Mouse (Mus musculus) embryonic facial prominence, embryonic 14.5 days (tissue): ENCODE measurements at regions not wholly inside any gene's neighbourhood (a gene's known extent, or its start where the extent isn't known, plus 50 kb on each side); places are given as distances from the start of the nearest gene placed in this dataset.
A peak's percentile ranks its signal among the peaks of the same experiment; 100 is the strongest.
"Not testable (repeated sequence)": the region's sequence is repeated elsewhere in the genome, so short reads cannot be mapped to it uniquely, and the experiment has no call there.

Experiments used
- ATAC-seq: fragments of 200-750 bp; cut with Nextera tagmentation; 2 replicates; pipeline ENCODE4 v1.8.0; 2017; ENCODE audit warnings: low read depth, moderate number of reproducible peaks, moderate TSS enrichment
- DNase-seq: peaks from one replicate; pipeline ENCODE4 v3.0.0-alpha.2; 2015; ENCODE audit warnings: low spot score
- H3K27ac ChIP-seq: fragments of 300-500 bp; sonication (generic); replicated peaks from 2 replicates; pipeline ENCODE4 v1.5.1; 2014; ENCODE audit warnings: low read depth, mild to moderate bottlenecking, low read length, moderate library complexity
- H3K27me3 ChIP-seq: fragments of 300-500 bp; sonication (generic); replicated peaks from 2 replicates; pipeline ENCODE4 v1.6.1; 2014; ENCODE audit warnings: low read length; ENCODE audit not compliant: control insufficient read depth, insufficient read depth
- H3K36me3 ChIP-seq: fragments of 300-500 bp; sonication (generic); 2 replicates; pipeline ENCODE4 v1.6.1; 2014; ENCODE audit warnings: low read length, mixed read lengths; ENCODE audit not compliant: control insufficient read depth, insufficient read depth
- H3K4me1 ChIP-seq: fragments of 300-500 bp; sonication (generic); 2 replicates; pipeline ENCODE4 v1.6.1; 2014; ENCODE audit warnings: antibody characterized with exemption, low read length; ENCODE audit not compliant: control insufficient read depth, insufficient read depth
- H3K4me2 ChIP-seq: fragments of 300-500 bp; sonication (generic); 2 replicates; pipeline ENCODE4 v1.6.1; 2014; ENCODE audit warnings: low read depth, mild to moderate bottlenecking, low read length, moderate library complexity, mixed read lengths
- H3K4me3 ChIP-seq: fragments of 300-500 bp; sonication (generic); 2 replicates; pipeline ENCODE4 v1.5.1; 2014; ENCODE audit warnings: low read depth, mild to moderate bottlenecking, low read length
- H3K9ac ChIP-seq: fragments of 300-500 bp; sonication (generic); 2 replicates; pipeline ENCODE4 v1.6.1; 2014; ENCODE audit warnings: low read depth, mild to moderate bottlenecking, low read length, moderate library complexity, mixed read lengths
- H3K9me3 ChIP-seq: fragments of 300-500 bp; sonication (generic); 2 replicates; pipeline ENCODE4 v1.6.1; 2016; ENCODE audit warnings: low read length; ENCODE audit not compliant: control insufficient read depth
- whole genome bisulfite sequencing: fragments of 180-500 bp; shearing (Covaris S2); extraction: QIAGEN DNeasy Blood & Tissue Kit; methylation state at CpG from one replicate; pipeline ENCODE4 v1.1.7; 2014; 5-methylcytosine and 5-hydroxymethylcytosine counted together

DNA sequence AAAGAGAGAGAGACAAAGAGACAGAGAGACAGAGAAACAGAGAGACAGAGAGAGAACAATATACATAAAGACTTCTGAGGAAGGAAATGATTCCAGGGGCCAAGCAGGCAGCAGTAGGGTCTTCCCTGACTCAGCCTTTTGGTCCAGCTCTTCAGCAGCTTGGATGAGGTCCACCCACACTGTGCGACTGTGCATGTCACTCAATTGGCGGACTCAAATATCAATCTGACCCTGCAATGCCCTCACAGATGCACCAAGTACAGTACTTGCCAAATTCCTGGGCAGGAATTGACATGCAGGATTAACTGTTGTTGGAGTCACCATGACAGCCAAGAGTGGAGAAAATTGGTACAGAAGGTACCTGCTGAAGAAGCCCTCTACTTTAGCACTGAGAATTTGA is 229.8 kb downstream of the Glrx3 start:
- Histone ChIP-seq H3K4me3 (no peak overlapping the region), H3K4me2 (no peak overlapping the region), H3K27me3 (no peaks in the 10 kb centered on the region), H3K27ac (no peak overlapping the region), H3K9me3 (no peaks in the 10 kb centered on the region), H3K9ac (no peak overlapping the region), H3K4me1 (no peaks in the 10 kb centered on the region), H3K36me3 (no peaks in the 10 kb centered on the region)
- DNase-seq, result peak; percentile 22
- no peak for ATAC-seq
- WGBS, result 79% methylated on average over 2 of the region's 2 CpGs

DNA sequence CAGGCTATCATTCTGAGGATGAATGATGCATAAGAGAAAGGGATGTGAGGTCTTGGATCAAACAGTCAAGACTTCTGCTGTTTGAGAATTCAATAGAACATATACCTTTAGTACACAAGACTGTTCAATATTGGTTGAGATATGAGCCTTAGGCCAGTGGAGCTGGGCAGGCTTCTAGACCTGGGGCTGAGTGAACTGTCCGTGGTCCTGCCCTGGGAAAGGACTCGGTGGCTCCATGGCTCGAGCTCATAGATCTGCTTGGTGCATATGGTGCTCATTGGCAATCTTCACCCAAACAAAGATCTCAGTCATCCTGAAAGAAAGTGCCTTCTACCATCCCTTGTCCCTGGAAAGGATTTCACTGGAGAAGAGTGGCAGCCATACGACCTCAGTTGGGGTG is 233.7 kb downstream of the Glrx3 start:
- DNase-seq, result peak; percentile 52
- H3K27me3 ChIP-seq, result no peaks in the 10 kb centered on the region
- no peaks in the 10 kb centered on the region for H3K4me1 ChIP-seq
- H3K36me3 ChIP-seq, result no peaks in the 10 kb centered on the region
- H3K4me2 ChIP-seq, result no peak overlapping the region
- no peak overlapping the region for H3K9ac ChIP-seq
- no peak overlapping the region for H3K27ac ChIP-seq
- H3K9me3 ChIP-seq, result no peaks in the 10 kb centered on the region
- WGBS, result 61% methylated on average over 4 of the region's 4 CpGs
- H3K4me3 ChIP-seq, result no peak overlapping the region
- ATAC-seq, result no peak

DNA sequence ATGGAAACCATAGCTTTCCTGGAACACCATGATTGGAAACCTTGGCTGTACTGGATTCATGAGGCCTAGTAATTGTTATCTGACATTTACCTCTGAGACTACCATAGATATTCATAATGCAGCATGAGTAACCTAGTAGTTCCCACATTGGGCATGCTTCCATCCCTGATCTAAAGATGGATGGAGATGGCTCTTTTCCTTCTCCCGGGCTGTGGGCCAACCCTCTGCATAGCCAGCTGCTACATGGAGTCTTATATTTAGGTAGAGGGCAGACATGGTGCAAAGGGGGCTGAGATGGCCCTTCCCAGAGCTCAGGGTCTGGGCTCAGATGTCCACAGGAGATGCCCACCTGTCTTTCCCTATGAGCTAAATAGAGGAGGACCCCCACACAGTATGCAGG is 237.2 kb downstream of the Glrx3 start:
- DNase-seq, result no peak

DNA sequence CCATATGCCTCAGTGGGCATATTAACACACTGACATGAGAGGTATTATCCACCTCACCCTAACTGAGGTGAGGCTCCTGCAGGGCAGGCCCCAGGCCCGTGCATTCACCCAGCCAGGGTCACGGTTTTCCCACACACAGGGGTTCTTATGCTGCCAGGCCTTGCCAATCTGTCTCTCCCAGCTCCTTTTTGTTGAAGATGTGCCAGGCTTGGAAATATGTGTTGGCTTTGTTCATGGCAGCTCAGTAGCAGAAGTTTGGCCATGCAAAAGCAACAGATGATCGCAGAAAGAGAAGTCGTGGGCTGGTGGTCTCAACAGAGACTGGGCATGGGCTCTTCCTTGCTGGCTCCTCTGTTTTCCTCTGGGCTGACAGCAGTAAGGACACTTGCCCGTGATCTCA is 238.0 kb downstream of the Glrx3 start:
- Histone ChIP-seq H3K9ac (no peak overlapping the region), H3K9me3 (no peaks in the 10 kb centered on the region), H3K36me3 (no peaks in the 10 kb centered on the region), H3K4me3 (no peak overlapping the region), H3K27me3 (no peaks in the 10 kb centered on the region), H3K27ac (no peak overlapping the region), H3K4me2 (no peak overlapping the region), H3K4me1 (no peaks in the 10 kb centered on the region)
- DNase-seq, result no peak
- 86% methylated on average over 5 of the region's 5 CpGs for WGBS
- ATAC-seq, result no peak

More for the DNA sequence above, 237.2 kb downstream of the Glrx3 start:
- no peaks in the 10 kb centered on the region for H3K27me3 ChIP-seq
- WGBS, result 90% methylated on average over 1 of the region's 1 CpGs
- no peaks in the 10 kb centered on the region for H3K4me1 ChIP-seq
- no peak overlapping the region for H3K4me3 ChIP-seq
- H3K27ac ChIP-seq, result no peak overlapping the region
- no peaks in the 10 kb centered on the region for H3K9me3 ChIP-seq
- ATAC-seq, result no peak
- H3K9ac ChIP-seq, result no peak overlapping the region
- H3K36me3 ChIP-seq, result no peaks in the 10 kb centered on the region
- no peak overlapping the region for H3K4me2 ChIP-seq

DNA sequence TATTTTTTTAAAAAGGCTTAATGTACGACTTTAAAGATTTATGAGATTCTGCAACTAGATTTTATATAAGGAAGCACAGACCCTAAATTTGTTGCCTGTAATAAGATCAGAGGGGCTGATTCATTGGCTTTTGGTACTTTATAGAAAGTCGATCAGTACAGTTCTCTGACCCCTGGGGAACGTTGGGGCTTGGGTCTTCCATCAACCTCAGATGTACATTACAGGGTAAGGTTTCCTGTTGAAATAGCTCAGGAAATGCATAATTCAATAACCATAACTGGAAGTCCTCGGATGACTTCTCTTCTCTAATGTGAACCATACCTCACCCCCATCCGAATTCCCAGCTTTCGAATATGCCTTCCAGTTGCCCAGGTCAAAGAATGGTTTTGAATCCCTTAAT is 247.4 kb downstream of the Glrx3 start:
- ATAC-seq (no peak), DNase-seq (peak; percentile 11)
- H3K27ac ChIP-seq, result no peak overlapping the region
- H3K4me2 ChIP-seq, result no peak overlapping the region
- H3K36me3 ChIP-seq, result no peaks in the 10 kb centered on the region
- 0 out of 2 replicates have a peak, but pooled peaks cover 9% of the 10 kb centered on the region for H3K4me1 ChIP-seq
- no peak overlapping the region for H3K4me3 ChIP-seq
- 42% methylated on average over 6 of the region's 6 CpGs for WGBS
- H3K27me3 ChIP-seq, result no peaks in the 10 kb centered on the region
- H3K9me3 ChIP-seq, result no peaks in the 10 kb centered on the region
- H3K9ac ChIP-seq, result no peak overlapping the region

DNA sequence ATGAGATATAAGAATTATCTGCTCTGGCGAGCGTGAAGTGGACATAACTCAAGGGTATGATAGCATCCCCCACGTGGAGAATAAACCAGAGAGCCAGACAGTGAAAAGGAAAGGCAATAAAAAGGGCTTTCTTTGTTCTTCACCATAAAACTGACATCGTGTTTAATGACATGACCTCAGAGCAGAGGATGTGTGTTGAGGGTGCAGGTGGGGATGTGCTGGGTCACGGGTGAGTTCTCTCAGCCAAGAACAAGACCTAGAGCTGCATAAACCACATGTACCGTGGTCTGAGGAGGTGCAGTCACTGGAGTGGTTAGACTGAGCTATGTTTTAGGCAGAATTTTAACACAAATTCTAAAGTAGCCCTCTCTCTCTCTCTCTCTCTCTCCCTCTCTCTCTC is 247.9 kb downstream of the Glrx3 start:
- H3K9ac ChIP-seq, result no peak overlapping the region
- no peak overlapping the region for H3K27ac ChIP-seq
- no peak overlapping the region for H3K4me3 ChIP-seq
- ATAC-seq, result no peak
- 0 out of 2 replicates have a peak, but pooled peaks cover 9% of the 10 kb centered on the region for H3K4me1 ChIP-seq
- DNase-seq, result no peak
- no peaks in the 10 kb centered on the region for H3K27me3 ChIP-seq
- H3K36me3 ChIP-seq, result no peaks in the 10 kb centered on the region
- 47% methylated on average over 6 of the region's 6 CpGs for WGBS
- no peaks in the 10 kb centered on the region for H3K9me3 ChIP-seq
- H3K4me2 ChIP-seq, result no peak overlapping the region

DNA sequence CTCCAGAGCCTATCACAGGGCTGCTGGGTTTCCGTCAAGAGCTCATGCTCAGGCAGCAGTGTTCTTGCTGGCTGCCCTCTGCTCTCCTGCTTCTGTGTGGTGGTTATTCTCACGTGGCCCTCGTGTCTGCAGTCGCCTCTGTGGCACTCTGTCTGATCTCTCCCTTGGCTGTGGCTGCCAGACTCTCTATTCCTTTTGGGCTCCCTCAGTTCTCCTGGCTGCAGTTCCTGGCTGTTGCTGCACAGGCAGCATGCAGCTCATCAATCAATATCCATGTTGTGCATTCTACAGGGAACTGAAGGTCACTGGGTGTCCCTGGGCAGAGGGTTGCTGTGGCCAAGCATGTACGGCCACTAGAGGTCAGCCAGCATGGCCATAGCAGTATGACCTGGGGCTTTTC is 259.4 kb downstream of the Glrx3 start:
- no peak overlapping the region for H3K4me2 ChIP-seq
- DNase-seq, result no peak
- no peaks in the 10 kb centered on the region for H3K9me3 ChIP-seq
- no peak overlapping the region for H3K27ac ChIP-seq
- H3K27me3 ChIP-seq, result no peaks in the 10 kb centered on the region
- no peak overlapping the region for H3K9ac ChIP-seq
- no peak overlapping the region for H3K4me3 ChIP-seq
- ATAC-seq, result no peak
- 70% methylated on average over 5 of the region's 5 CpGs for WGBS
- H3K4me1 ChIP-seq, result no peaks in the 10 kb centered on the region
- no peaks in the 10 kb centered on the region for H3K36me3 ChIP-seq

DNA sequence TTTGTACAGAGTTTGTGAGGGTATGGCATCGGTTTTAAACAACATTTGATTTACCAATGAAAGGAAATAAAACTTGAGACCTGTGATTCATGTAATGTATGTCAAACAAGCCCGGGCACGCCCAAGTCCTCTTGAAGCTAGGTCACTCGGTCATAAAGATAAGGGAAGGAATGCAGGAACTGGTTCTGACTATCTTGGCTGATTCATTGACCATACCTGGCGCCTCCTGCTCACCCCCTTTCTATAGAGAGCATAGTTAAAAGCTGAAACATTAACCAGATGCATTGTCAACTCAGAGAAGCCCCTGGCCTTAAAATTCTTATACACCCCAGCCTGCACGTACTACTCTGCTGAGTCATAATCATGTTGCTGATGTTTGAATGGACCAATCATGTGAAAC is 261.1 kb downstream of the Glrx3 start:
- not testable (repeated sequence) for DNase-seq, H3K9ac ChIP-seq, H3K36me3 ChIP-seq, H3K4me3 ChIP-seq, H3K9me3 ChIP-seq, ATAC-seq, H3K27ac ChIP-seq, H3K27me3 ChIP-seq, H3K4me1 ChIP-seq, H3K4me2 ChIP-seq
- WGBS, result 88% methylated on average over 6 of the region's 6 CpGs

DNA sequence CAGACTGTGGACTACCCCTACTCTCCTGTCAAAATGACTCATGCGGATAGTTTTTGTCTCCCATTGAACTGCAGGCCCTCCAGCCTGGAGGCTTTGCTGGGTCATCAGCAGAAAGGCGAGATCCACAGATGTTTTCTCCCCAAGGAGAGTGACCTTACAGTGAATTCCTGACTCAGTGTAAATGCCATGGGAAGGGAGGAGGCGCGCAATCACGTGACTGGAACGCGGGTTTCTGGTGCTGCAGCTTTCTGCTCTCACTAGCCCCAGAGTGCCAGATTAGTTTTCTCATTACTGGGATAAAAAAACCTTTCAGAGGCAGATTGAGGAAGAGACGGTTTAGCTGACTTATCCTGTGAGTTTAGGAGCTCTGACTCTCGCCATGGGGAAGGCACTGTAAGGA is 275.4 kb downstream of the Glrx3 start:
- WGBS, result 43% methylated on average over 9 of the region's 9 CpGs
- H3K4me3 ChIP-seq, result no peak overlapping the region
- H3K9ac ChIP-seq, result no peak overlapping the region
- H3K9me3 ChIP-seq, result no peaks in the 10 kb centered on the region
- DNase-seq (no peak), ATAC-seq (no peak)
- no peaks in the 10 kb centered on the region for H3K36me3 ChIP-seq
- H3K27me3 ChIP-seq, result no peaks in the 10 kb centered on the region; the same call in 1 of the 2 replicates
- H3K27ac ChIP-seq, result no peak overlapping the region
- peaks cover 29% of the 10 kb centered on the region for H3K4me1 ChIP-seq
- no peak overlapping the region for H3K4me2 ChIP-seq
